Mouse (Mus musculus) embryo, embryonic 9.5 days (tissue): ENCODE results near the gene Fam222a.

Experiments
- DNase-seq: peaks from one replicate; pipeline ENCODE4 v3.0.0-alpha.2; 2017; ENCODE audit errors: extremely low spot score

Fam222a gene

DNA sequence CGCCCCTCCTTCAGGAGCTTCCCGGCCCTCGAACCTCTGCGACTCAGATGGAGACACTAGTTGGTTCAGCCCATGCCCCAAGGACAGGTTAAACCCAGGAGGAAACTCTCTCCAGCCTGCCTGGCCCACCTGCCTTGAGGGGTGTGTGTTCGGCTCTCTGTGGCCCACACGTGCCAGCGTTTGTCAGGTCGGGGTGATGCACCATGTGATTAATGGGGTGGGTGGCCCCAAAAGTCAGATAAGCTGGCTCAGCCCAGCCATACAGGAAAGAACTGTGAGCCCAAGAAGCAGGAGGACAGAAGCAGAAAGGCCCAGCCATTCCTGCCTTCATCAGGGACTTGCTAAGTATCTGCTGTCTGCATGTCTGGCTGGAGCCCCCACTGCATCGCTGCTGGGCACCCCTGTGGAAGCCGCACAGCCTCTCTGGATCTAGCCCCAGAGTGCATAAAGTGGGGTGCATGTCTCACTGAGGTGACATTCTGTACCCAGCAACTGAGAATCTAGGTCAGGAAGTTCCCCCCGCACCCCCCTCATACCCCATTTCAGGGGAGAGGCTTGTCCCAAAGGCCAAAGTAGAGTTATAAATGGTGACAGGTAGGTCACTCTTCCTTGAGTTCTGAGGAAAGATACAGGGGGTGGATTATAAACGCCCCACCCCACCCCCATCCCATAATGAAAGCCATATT is 15.8 kb downstream of the Fam222a start:
- DNase-seq, result no peak

DNA sequence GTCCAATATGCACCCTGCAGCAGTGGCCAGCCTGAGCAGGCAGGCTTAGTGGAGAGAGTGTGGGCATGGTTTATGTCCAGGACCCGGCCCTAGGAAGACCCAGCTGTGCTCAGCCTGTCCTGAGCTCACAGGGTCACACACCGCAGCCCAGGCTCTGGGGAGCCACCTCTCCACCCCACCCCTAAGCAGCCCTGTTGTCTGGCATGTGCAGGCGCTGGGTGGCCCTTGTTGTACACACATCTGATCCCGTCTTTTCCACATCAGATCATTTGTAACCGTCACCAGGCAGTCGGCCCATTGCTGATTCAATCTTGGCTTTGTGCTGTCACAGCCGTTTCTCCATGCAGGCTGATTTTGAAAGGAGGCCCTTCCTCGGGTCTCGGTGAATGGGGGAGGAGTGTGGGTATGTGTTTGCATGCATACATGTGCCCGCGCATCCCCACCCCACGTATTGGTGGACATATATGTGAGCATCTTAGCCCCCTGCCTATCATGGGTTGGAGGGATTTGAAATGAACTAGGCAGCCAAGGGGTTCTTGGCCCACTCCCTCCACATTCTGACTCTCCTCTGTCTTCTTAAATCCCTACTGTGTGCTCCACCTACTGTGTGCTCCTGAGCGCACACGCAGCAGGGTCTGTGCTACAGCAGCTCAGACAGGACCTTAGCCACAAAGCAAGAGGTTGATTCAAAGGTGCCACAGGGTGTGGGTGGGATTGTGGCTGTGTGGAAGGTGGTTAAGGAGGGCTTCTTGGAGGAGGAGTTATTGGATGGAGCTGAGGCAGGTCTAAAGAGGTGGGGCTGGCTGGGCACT is 16.7 kb downstream of the Fam222a start:
- DNase-seq, result no peak

DNA sequence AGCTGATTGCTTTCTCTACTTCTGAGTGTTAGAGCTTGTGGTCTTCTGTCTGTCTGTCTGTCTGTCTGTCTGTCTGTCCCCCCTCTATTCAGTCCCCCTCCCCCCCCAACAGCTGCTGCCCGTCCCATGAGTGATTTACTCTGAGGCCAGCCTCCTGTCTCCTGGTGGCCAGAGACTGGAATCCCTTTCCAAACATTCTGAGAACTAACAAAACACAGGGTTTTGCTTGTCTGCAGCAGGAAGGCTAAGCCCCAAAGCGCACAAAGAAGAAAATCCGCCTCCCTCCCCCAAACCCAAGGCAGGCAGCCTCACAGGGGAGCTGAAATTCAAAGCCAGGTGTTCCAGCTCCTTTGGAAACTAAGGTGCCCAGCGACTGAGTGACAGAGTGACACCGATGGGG is 17.9 kb downstream of the Fam222a start:
- DNase-seq, result no peak

DNA sequence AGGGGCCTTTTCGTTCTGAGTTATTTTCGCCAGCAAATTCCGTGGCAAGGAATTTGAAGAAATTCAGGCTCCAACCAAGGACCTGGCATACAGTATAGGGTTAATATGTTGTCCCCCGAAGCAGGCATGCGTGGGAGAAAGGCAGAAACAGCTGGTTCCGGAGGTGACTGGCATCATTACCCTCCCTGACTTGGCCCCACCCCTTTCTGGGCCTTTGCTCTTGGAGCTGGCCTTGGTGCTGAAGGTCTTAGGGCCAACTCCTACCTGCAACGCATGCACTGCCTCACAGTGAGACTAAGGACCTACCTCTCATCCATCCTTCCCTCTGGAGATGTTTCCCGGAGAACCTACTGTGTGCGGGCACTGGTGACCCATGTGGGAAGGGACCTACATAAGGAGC is 20.1 kb downstream of the Fam222a start:
- DNase-seq, result peak; percentile 60

DNA sequence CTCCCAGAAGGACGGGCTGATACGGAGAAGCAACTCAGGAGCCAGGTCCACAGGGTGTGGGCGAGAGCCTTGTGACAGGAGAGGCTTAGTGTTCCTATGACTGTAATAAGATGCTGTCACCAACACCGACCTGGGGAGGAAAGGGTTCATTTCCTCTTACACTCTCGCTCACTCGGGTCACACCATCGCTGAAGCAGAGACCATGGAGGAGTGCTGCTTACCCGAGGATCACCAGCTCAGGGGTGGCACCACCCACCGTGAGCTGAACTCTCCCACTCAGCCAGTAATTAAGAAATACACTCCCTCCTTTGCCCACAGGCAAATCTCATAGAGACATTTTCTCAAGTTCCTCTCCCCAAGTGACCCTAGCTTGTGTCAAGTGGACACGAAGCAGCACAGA is 20.6 kb downstream of the Fam222a start:
- DNase-seq, result no peak

DNA sequence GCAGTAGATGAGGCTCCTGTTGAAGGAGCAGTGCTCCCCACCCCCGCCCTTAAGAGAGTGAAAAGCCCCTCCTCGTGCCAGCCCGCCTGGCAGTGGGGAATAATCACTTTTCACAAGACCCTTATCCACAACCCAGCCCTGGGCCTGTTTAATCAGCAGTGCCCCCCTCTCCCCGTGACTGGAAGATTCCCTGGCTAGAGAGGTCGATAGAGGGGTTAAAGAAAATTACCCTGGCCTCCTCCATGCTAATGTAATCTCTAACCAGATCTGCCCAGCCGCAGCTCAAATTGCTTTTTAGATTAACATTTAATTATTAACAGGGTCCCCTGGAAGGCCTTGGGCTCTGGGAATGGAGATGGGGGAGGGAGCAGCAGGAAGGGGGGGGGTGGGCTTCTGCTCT is 21.2 kb downstream of the Fam222a start:
- no peak for DNase-seq

DNA sequence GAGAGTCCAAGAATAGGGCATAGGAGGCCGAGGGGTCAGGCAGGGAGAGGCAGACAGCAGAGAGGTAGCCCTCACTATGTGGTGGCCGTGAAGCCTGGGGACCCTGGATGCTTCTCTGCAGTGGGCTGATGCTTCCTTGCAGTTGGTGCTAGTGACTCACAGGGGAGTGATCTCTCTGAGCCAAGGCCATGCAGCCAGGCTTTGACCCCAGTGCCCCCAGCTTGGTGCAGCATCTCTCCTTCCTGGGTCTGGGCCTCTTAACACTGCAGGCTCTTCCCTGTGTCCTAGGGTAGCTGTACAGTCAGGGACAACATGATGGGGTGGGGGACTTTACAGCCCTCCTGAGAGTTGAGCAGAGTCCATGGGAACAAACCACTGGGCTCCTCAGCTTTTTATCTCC is 21.6 kb downstream of the Fam222a start:
- no peak for DNase-seq

DNA sequence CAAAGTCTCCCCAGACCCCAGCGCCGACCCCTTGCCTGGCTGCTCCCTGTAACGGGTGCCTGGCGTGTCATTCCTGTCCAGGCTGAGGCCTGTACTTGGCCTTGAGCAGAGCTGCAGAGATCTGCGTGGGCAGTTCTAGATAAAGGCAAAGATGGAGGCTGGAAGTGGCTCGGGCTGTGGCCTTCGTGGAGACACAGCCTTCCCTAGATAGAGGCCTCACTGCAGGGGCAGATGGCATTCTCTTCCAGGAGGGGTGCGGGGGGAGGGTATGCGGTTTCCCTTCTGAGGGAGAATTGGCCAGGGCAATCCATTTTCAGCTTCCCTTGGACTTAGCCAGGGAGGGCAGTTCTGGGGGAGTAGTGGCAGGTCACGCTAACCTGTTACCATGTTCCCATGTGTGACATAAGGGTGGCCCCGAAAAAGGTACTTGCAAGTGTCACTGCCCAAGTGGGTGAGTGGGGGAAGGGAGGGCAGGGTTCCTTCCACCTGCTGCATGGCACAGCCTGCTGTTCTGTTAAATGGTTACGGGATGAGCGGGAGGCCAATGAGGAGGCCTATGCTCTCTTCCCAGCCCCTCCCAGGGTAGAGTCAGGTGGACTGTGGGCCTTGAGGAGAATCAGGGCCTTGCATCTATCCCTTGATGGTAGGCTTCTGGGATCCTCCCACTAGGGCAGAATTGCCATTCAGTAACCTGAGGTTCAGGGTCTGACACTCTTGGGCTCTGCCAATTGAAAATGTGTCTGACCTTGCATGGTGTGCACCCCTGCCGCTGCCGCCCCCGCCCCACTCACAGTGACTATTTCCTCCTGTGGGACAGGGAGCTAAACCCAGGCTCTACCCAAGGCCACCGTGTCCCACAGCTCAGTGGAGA is 22.5 kb downstream of the Fam222a start:
- DNase-seq, result no peak

DNA sequence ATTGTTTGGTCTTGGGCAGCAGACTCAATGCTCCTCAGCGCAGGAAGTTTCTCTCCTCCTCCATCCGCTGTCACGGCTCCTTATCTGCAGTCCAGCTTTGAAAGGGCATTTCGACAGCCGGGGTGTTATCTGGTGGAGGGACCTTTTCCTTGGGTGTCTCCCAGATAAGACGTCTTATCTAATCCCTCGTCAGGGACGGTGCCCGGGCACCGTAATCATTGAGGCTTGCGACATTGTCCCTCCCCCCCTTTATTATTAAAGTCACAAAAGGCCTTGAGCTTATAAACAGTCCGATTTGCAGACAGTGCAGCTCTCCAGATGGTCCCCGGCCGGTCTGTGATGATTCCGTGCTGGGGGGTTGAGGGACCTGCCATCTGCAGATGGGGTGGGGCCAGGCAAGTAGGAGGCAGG is 23.3 kb downstream of the Fam222a start:
- DNase-seq, result no peak

DNA sequence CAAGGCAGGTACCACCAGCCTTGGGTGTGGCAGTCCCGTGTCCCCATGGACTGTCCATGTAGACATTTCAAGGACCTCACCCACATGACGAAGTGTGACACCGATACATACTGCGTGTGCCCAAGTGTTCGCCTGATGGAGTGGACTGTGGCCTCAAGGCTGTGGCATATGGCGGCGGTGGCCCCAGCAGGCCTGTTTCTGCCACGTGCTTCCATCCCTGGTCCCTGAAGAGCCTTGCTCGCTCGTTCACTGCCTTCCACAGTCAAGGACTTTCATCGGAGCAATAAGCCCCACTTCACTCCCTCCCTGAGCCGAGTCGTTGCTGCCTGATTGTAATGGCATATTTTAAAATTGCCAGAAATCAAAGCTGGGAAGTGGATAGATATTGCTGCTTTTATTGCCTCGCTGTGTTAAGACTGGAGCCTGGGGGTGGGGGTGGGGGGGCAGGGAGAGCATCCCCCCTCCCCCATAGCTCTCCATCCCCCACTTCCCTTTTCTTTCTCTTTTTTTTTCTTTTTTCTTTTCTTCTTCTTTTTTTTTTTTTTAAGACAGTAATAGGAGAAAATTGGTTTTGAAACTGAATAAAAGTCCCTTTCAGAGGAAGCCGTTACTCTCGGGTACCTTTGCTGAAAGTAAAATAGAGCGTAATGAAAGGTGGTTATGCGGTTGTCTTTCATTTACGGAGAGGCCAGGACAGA is 24.8 kb downstream of the Fam222a start:
- no peak for DNase-seq

DNA sequence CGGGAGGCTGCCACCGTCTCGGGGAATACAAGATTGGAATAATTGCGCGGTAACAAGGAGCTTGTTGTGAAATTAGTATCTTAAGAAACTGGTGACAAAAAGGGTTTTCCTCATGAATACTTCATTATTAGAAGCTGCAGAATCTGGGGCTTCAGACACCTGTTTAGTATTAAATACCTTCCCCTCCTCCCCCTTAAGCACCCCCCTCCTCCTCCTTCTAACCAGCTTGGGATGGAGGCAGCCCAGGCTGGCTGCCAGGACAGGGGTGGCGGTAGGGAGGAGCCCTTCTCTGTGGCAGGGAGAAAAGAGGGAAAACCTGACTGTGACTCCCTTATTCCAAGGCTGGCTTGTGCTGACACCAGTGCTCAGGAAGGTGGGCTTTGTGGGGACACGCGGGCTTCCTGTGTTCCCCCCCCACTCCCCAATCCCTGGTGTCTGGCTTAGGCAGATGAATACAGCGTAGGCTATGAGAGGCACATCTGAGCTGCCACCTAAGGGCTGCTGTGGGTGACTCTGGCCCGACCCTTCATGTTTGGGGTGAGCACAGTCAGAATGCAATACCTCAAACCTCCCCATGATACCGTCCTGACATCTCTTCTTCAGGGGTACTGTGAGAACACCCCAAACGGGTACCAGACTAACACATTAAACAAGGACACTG is 25.5 kb downstream of the Fam222a start:
- no peak for DNase-seq

DNA sequence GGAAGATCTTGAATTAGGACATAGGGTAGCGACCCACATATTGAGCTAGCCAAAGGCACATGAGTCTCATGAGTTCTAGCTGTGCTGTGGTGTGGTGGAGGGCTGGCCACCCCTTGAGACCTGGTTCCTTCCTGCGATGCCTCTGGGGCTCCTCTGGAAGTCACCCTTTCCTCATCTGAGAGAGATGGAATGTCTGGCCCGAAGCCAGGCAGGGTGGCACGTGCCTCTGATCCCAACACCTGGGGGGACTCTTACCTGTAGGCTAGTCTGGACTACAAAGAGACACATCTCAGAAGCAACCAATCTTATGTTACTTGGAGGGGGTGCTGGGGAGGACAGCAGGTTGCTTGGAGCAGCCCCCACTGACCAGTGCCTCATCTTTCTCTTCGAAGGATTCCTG is 26.1 kb downstream of the Fam222a start:
- DNase-seq, result no peak

DNA sequence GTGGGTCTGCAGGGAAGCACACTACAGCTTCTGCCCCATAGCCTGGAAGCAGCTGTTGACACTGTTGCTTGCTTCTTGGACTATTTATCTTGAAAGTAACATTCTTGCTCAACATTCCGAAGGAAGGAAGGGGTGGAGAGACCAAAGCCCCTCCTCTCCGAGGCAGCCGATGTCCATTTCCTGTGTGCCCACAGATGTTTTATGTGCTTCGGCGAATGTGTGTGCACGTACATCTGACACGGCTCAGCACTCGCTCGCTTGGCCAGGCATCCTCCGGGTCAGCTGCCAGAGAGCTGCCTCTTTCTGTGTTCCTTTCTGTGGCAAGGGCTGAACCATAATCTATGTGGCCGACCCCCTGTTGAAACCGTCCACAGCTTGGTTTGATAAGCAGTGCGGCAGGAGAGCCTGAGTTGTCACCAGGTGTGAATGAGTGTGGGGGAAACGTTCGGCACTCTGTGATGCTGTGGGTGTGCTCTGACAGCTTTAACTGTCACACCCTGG is 27.0 kb downstream of the Fam222a start:
- DNase-seq, result no peak

DNA sequence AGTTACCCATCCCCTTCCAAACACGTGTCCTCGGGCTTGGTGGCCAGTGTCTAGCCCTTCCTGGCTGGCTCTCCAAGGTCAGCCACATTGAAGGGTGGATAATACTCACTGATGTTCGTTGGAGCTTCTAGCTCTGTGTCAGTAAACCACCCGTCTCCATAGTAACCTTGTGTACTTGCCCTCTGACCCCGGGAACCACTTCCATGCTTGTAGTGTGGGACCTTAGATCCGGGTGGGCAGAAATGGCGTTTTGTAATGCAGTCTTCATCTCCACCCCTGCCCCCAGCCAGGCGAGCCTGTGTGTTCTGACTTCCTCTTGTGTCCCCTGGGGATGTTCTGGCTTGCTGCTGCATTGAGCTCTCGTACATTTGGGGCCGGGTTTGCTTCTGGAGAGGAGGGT is 28.8 kb downstream of the Fam222a start:
- no peak for DNase-seq

DNA sequence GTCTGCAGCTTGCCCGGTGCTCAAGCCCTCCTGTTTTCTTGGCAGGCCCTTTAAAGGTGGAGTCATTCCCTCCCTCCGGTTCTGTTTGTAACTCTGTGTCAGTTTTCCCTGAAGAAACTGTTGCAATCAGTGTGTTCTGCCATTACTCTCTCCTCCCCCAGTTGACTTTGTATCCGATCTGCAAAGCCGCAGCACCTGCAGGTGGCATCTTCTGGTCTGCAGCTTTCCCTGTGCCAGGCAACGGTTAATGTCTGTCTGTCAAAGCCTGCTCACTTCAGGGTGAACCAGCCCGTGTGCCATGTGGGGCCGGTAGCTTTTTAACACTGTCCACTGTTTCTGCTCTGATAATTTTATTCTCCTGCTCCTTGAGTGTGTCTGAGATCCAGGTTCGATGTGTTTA is 29.4 kb downstream of the Fam222a start:
- no peak for DNase-seq

DNA sequence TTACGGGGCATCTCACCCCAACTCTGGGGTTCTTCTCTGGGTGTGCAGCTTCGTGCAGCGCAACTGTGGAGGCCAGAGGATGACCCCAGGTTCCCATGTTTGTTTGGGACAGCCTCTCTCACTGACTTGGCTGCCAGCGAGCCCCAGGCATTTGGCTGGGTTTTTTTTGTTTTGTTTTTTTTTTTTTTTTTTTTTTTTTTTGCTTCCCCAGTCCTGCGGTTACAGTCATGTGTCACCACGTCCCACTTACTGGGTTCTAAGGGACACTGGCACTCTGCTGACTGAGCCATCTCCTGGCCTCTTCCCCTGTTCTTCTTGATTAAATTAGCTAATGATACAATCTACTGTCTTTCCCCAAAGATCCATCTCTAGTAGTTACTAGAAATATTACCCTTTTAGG is 29.8 kb downstream of the Fam222a start:
- no peak for DNase-seq

DNA sequence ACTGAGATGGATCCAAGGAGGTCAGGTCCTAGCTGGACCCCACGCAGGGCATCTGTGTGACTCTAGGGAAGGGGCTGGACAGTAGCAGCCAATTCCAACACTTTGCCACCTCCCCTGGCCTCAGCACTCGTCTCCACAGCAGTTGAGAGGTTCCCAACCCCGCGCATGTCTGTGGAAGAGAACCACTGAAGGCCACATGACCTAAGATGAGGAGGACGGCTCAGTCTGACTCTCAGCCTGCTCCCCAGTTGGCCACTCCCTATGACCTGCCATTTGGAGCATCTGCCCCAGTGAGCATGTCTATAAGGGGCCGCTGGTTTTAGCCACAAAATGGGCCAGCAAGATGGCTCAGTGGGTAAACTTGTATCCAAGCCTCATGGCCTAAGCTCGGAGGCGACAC is 34.2 kb downstream of the Fam222a start:
- no peak for DNase-seq

DNA sequence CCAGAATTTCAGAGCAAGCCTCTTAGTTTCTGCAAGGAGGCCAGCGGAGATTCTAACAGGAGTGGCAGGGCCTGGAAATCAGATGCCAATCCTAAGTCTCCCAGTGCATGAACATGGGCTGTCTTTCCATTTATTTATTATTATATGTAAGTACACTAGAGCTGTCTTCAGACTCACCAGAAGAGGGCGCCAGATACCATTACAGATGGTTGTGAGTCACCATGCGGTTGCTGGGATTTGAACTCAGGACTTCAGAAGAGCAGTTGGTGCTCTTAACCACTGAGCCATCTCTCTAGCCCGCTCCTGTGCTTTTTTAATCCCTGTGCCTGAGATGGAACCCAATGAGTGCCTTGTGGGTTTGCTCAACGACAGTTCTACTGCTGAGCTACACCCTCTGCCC is 36.2 kb downstream of the Fam222a start:
- DNase-seq, result no peak

DNA sequence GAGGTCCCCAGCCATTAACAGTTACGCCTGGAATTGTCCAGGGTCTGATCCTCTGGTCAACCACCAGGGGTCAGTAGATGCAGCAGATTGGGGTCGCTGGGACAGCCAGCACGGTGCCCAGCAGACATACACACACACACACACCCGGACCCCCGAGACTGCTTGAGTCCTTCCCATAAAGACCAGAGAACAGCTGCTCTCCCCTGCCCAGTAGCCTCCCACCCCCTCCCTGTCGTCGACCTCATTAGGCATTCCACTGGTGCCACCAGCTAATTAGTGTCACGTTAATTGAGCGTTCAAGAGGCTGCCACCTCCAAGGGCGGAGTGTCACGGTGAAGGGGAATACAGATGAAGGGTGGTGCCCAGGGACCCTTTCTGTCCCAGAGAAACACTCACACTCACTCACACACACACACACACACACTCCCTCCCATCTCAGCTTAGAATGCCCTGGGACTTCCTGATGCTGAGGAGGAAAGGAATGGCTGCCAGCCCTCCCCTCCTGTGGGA is 37.0 kb downstream of the Fam222a start:
- no peak for DNase-seq

DNA sequence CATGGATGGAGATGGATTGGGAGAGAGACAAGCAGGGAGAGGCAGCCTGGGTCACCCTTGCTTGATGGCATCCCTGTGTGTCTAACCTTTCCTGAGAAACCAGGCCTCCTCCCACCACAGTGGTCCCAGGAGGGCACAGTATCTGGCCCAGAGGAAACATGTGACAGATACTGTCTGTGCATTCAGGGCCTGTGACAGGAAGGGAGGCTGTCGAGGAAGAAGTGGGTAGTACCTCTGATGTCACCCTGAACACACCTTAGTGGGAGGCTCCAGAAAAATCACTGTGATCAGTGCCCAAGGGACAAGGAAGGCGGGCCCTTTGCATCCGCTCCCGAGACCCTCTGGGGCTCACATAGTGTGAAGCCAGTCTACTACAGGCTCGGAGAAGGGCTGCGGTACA is 38.2 kb downstream of the Fam222a start:
- DNase-seq, result no peak

DNA sequence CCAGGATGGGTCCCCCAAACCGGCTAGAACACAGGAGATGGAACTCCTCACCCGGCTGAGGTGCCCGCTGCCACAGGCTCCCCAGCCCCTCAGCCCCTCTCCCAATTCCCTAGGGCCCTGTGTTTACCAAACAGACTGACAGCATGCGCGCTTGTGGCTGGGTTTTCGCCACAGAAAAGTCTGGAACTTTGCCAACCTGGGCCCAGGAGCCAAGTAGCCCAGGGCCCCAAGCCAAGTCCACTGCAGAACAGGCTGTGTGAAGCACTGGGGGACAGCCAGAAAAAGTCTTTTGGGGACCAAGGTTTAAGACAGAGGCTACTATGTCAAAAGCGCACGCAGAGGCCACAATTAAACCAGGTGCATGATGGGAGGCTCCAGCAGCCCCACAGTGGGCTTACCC is 39.8 kb downstream of the Fam222a start:
- DNase-seq, result no peak
